Mouse (Mus musculus) heart, embryonic 14.5 days (tissue): ENCODE results near the gene Sycp2. TPM values are rescaled to one million over a fixed set of nuclear protein-coding genes. Genes with fewer than 3 reads are reported as not detected.

Experiments
- ATAC-seq: fragments of 200-750 bp; cut with Nextera tagmentation; 2 replicates; pipeline ENCODE4 v1.8.0; 2017; ENCODE audit warnings: low read depth, moderate TSS enrichment; ENCODE audit not compliant: insufficient number of reproducible peaks, insufficient read depth, low FRiP score
- H3K27ac ChIP-seq, 2 experiments: fragments of 200-500 bp in 1 of 2; fragments of 300-500 bp in 1 of 2; sonication (generic) in 1 of 2; replicated peaks in 1 of 2; 2 replicates each; pipeline ENCODE4 v1.5.1; 2012 to 2014; ENCODE audit warnings: low read depth in 2 of 2, low read length in 2 of 2, control low read depth in 1 of 2, mild to moderate bottlenecking in 1 of 2, mixed read lengths in 1 of 2; ENCODE audit not compliant: control insufficient read depth in 1 of 2, insufficient read depth in 1 of 2
- H3K27me3 ChIP-seq: fragments of 300-500 bp; sonication (generic); 2 replicates; pipeline ENCODE4 v1.6.1; 2014; ENCODE audit warnings: mild to moderate bottlenecking, low read length, control low read depth; ENCODE audit not compliant: control insufficient read depth, insufficient read depth
- H3K36me3 ChIP-seq: fragments of 300-500 bp; sonication (generic); 2 replicates; pipeline ENCODE4 v1.6.1; 2014; ENCODE audit warnings: mild to moderate bottlenecking, control low read depth, low read length, mixed read lengths; ENCODE audit not compliant: control insufficient read depth, insufficient read depth
- H3K4me1 ChIP-seq, 2 experiments: fragments of 200-500 bp in 1 of 2; fragments of 300-500 bp in 1 of 2; sonication (generic) in 1 of 2; 2 replicates each; pipeline ENCODE4 v1.6.1; 2012 to 2014; ENCODE audit warnings: low read length in 2 of 2, control low read depth in 1 of 2, mixed read lengths in 1 of 2; ENCODE audit not compliant: control insufficient read depth in 2 of 2, insufficient read depth in 2 of 2
- H3K4me2 ChIP-seq: fragments of 300-500 bp; sonication (generic); 2 replicates; pipeline ENCODE4 v1.6.1; 2014; ENCODE audit warnings: mild to moderate bottlenecking, low read length
- H3K4me3 ChIP-seq, 2 experiments: fragments of 200-500 bp in 1 of 2; fragments of 300-500 bp in 1 of 2; sonication (generic) in 1 of 2; 2 replicates each; pipeline ENCODE4 v1.5.1; 2012 to 2014; ENCODE audit warnings: low read length in 2 of 2, mild to moderate bottlenecking in 2 of 2, control low read depth in 1 of 2, low read depth in 1 of 2, moderate library complexity in 1 of 2; ENCODE audit not compliant: control insufficient read depth in 1 of 2, insufficient read depth in 1 of 2
- H3K9ac ChIP-seq: fragments of 300-500 bp; sonication (generic); 2 replicates; pipeline ENCODE4 v1.6.1; 2014; ENCODE audit warnings: mild to moderate bottlenecking, low read length
- H3K9me3 ChIP-seq: fragments of 300-500 bp; sonication (generic); 2 replicates; pipeline ENCODE4 v1.6.1; 2016; ENCODE audit warnings: low read length, control low read depth; ENCODE audit not compliant: control insufficient read depth
- WGBS: fragments of 180-500 bp; shearing (Covaris S2); extraction: QIAGEN DNeasy Blood & Tissue Kit; methylation state at CpG from one replicate; pipeline ENCODE4 v1.1.7; 2014; 5-methylcytosine and 5-hydroxymethylcytosine counted together
- polyA plus RNA-seq: library from polyadenylated mRNA; unstranded; fragments of >200 nt; fragmentation: Nextera tagmentation; extraction: Ambion mirVana; gene quantifications from 2 replicates; pipeline ENCODE4 v1.2.1, GENCODE M21; 2014

The Sycp2 gene
- polyA plus RNA-seq, 1 experiment from 2014 or later: 0.46 TPM

- Histone ChIP-seq H3K4me3 (no peak overlapping the region), H3K9me3 (no peaks in the 10 kb centered on the region), H3K27me3 (no peaks in the 10 kb centered on the region), H3K9ac (no peak overlapping the region), H3K36me3 (no peaks in the 10 kb centered on the region), H3K27ac (no peak overlapping the region), H3K4me1 (no peaks in the 10 kb centered on the region), H3K4me2 (no peak overlapping the region)
- 0% methylated on average over 2 of the region's 2 CpGs for WGBS
- no peak for ATAC-seq
Measured at GRCm38 (mm10) chr2:178339044-178339443, 68.4 kb downstream of the Sycp2 start.

- no peaks in the 10 kb centered on the region for H3K9me3 ChIP-seq
- H3K4me2 ChIP-seq: no peak overlapping the region
- H3K27ac ChIP-seq: no peak overlapping the region
- no peak overlapping the region for H3K4me3 ChIP-seq
- no peak for ATAC-seq
- no peak overlapping the region for H3K9ac ChIP-seq
- no peaks in the 10 kb centered on the region for H3K4me1 ChIP-seq
- 26% methylated on average over 1 of the region's 1 CpGs for WGBS
- H3K27me3 ChIP-seq: no peaks in the 10 kb centered on the region
- no peaks in the 10 kb centered on the region for H3K36me3 ChIP-seq
Measured at GRCm38 (mm10) chr2:178337878-178338277, 69.6 kb downstream of the Sycp2 start.

GRCm38 (mm10) chr2:178329986-178330385 is 77.5 kb downstream of the Sycp2 start:
- no peak overlapping the region for H3K27ac ChIP-seq
- H3K4me2 ChIP-seq: peak overlapping the region; percentile 61
- ATAC-seq: no peak
- no peaks in the 10 kb centered on the region for H3K9me3 ChIP-seq
- H3K4me3 ChIP-seq: no peak overlapping the region
- H3K27me3 ChIP-seq: no peaks in the 10 kb centered on the region
- WGBS: 32% methylated on average over 1 of the region's 1 CpGs
- H3K36me3 ChIP-seq: no peaks in the 10 kb centered on the region
- peaks cover 2 to 24% of the 10 kb centered on the region in 2 experiments; a peak in 3 of 4 replicates for H3K4me1 ChIP-seq
- H3K9ac ChIP-seq: no peak overlapping the region

GRCm38 (mm10) chr2:178329551-178329950 is 77.9 kb downstream of the Sycp2 start:
- H3K4me2 ChIP-seq: peak overlapping the region; percentile 61
- no peaks in the 10 kb centered on the region for H3K27me3 ChIP-seq
- H3K36me3 ChIP-seq: no peaks in the 10 kb centered on the region
- H3K9ac ChIP-seq: no peak overlapping the region
- ATAC-seq: no peak
- WGBS: 54% methylated on average over 5 of the region's 5 CpGs
- H3K4me1 ChIP-seq: peaks cover 2 to 24% of the 10 kb centered on the region in 2 experiments; a peak in 3 of 4 replicates
- no peak overlapping the region for H3K4me3 ChIP-seq
- H3K27ac ChIP-seq: 0 out of 4 replicates have a peak overlapping the region, but pooled peaks of 1 of the 2 experiments have one; percentile 35
- H3K9me3 ChIP-seq: no peaks in the 10 kb centered on the region

GRCm38 (mm10) chr2:178327466-178328040 is 79.9 kb downstream of the Sycp2 start:
- Histone ChIP-seq H3K9me3 (no peaks in the 10 kb centered on the region), H3K4me3 (peak overlapping the region; percentile 7 to 14; a peak in 1 of 4 replicates), H3K27me3 (no peaks in the 10 kb centered on the region), H3K9ac (no peak overlapping the region), H3K4me2 (peak overlapping the region; percentile 61), H3K4me1 (peaks cover 2 to 24% of the 10 kb centered on the region in 2 experiments; a peak in 3 of 4 replicates), H3K27ac (peak overlapping the region in 1 of 2 experiments; percentile 29; a peak in 1 of 4 replicates), H3K36me3 (no peaks in the 10 kb centered on the region)
- ATAC-seq: peak; percentile 66
- 9% methylated on average over 11 of the region's 12 CpGs for WGBS

GRCm38 (mm10) chr2:178326750-178327465 is 80.6 kb downstream of the Sycp2 start:
- Histone ChIP-seq H3K36me3 (no peaks in the 10 kb centered on the region), H3K27ac (peak overlapping the region; percentile 21 to 56; a peak in 3 of 4 replicates), H3K9me3 (no peaks in the 10 kb centered on the region), H3K9ac (no peak overlapping the region), H3K4me1 (peaks cover 2 to 24% of the 10 kb centered on the region in 2 experiments; a peak in 3 of 4 replicates), H3K4me2 (peak overlapping the region; percentile 61), H3K27me3 (no peaks in the 10 kb centered on the region), H3K4me3 (0 out of 4 replicates have a peak overlapping the region, but pooled peaks of 1 of the 2 experiments have one; percentile 7)
- 12% methylated on average over 5 of the region's 5 CpGs for WGBS
- ATAC-seq: peak; percentile 57; the same call in 1 of the 2 replicates

- H3K27me3 ChIP-seq: no peaks in the 10 kb centered on the region
- no peak overlapping the region for H3K4me2 ChIP-seq
- no peak overlapping the region for H3K4me3 ChIP-seq
- ATAC-seq: no peak
- WGBS: 88% methylated on average over 10 of the region's 10 CpGs
- H3K27ac ChIP-seq: no peak overlapping the region
- no peaks in the 10 kb centered on the region for H3K9me3 ChIP-seq
- H3K4me1 ChIP-seq: peaks cover 3 to 29% of the 10 kb centered on the region in 2 experiments
- no peak overlapping the region for H3K9ac ChIP-seq
- H3K36me3 ChIP-seq: no peaks in the 10 kb centered on the region
Measured at GRCm38 (mm10) chr2:178326067-178326466, 81.4 kb downstream of the Sycp2 start.
